Mouse (Mus musculus): ENCODE results near the gene Uck1. TPM values are rescaled to one million over a fixed set of nuclear protein-coding genes. Genes with fewer than 3 reads are reported as not detected.

Gene Uck1
- total and polyA plus RNA-seq, 2 experiments from 2014 or later: 32.1 to 55.1 TPM

- H3K9ac ChIP-seq (replicated peaks; ENCODE audit: low read depth, low read length): no peak overlapping the region
- peaks cover 98% of the 10 kb centered on the region for H3K36me3 ChIP-seq (replicated peaks; ENCODE audit: control insufficient read depth, insufficient read depth, low read length)
- DNase-seq (ENCODE audit: low spot score): no peak
- 92% methylated on average over 8 of the region's 8 CpGs for whole genome bisulfite sequencing
- ATAC-seq (ENCODE audit: insufficient read depth, low read depth): no peak
- H3K27ac ChIP-seq (ENCODE audit: low read depth): no peak overlapping the region
- no peak overlapping the region for H3K4me2 ChIP-seq (ENCODE audit: low read depth, low read length)
- TF ChIP-seq EP300 (IDR thresholded peaks at IDR 0.05; ENCODE audit: low read depth): no peak
- no peak for TF ChIP-seq CTCF (IDR thresholded peaks at IDR 0.05; ENCODE audit: low read depth)
- no peaks in the 10 kb centered on the region for H3K4me1 ChIP-seq (ENCODE audit: control insufficient read depth, insufficient read depth)
- H3K4me3 ChIP-seq (ENCODE audit: low read depth, low read length): no peak overlapping the region
- no peaks in the 10 kb centered on the region for H3K9me3 ChIP-seq (replicated peaks; ENCODE audit: control insufficient read depth, low read length)
- H3K27me3 ChIP-seq (ENCODE audit: control insufficient read depth, insufficient read depth, low read length): no peaks in the 10 kb centered on the region
Measured at GRCm38 (mm10) chr2:32211689-32212088, 48.3 kb downstream of the Uck1 start.

- no peaks in the 10 kb centered on the region for H3K9me3 ChIP-seq (replicated peaks; ENCODE audit: control insufficient read depth, low read length)
- TF ChIP-seq EP300 (IDR thresholded peaks at IDR 0.05; ENCODE audit: low read depth): no peak
- no peak for TF ChIP-seq CTCF (IDR thresholded peaks at IDR 0.05; ENCODE audit: low read depth)
- H3K4me2 ChIP-seq (ENCODE audit: low read depth, low read length): no peak overlapping the region
- H3K36me3 ChIP-seq (replicated peaks; ENCODE audit: control insufficient read depth, insufficient read depth, low read length): peaks cover 98% of the 10 kb centered on the region
- no peaks in the 10 kb centered on the region for H3K4me1 ChIP-seq (ENCODE audit: control insufficient read depth, insufficient read depth)
- H3K27me3 ChIP-seq (ENCODE audit: control insufficient read depth, insufficient read depth, low read length): no peaks in the 10 kb centered on the region
- no peak overlapping the region for H3K27ac ChIP-seq (ENCODE audit: low read depth)
- 82% methylated on average over 1 of the region's 1 CpGs for WGBS
- ATAC-seq (ENCODE audit: insufficient read depth, low read depth) (no peak), DNase-seq (ENCODE audit: low spot score) (no peak)
- no peak overlapping the region for H3K4me3 ChIP-seq (ENCODE audit: low read depth, low read length)
- H3K9ac ChIP-seq (replicated peaks; ENCODE audit: low read depth, low read length): no peak overlapping the region
Measured at GRCm38 (mm10) chr2:32207682-32208081, 52.3 kb downstream of the Uck1 start.

Other genes with a start within 250 kb of the Uck1 start
- gene Fam78a, start 175.3 kb downstream of the Uck1 start, total RNA-seq (2014; rRNA removed; ENCODE audit: low replicate concordance): 28.7 and 34.9 TPM in 2 replicates
- 14.6 and 18.0 TPM in 2 replicates for gene Fam78a, start 175.3 kb downstream of the Uck1 start, polyA plus RNA-seq (2015; fragmentation: Nextera tagmentation; extraction: Ambion mirVana)
- 30.7 and 56.3 TPM in 2 replicates for gene Plpp7, start 164.6 kb downstream of the Uck1 start, total RNA-seq (2014; rRNA removed; ENCODE audit: low replicate concordance)
- gene Plpp7, start 164.6 kb downstream of the Uck1 start, polyA plus RNA-seq (2015; fragmentation: Nextera tagmentation; extraction: Ambion mirVana): 23.4 and 24.0 TPM in 2 replicates
- gene Prrc2b, start 109.1 kb downstream of the Uck1 start, total RNA-seq (2014; rRNA removed; ENCODE audit: low replicate concordance): 66.5 and 74.1 TPM in 2 replicates
- gene Prrc2b, start 109.1 kb downstream of the Uck1 start, polyA plus RNA-seq (2015; fragmentation: Nextera tagmentation; extraction: Ambion mirVana): 16.1 and 19.5 TPM in 2 replicates
- 19.8 and 21.4 TPM in 2 replicates for gene Pomt1, start 23.6 kb downstream of the Uck1 start, total RNA-seq (2014; rRNA removed; ENCODE audit: low replicate concordance)
- 6.7 and 7.4 TPM in 2 replicates for gene Pomt1, start 23.6 kb downstream of the Uck1 start, polyA plus RNA-seq (2015; fragmentation: Nextera tagmentation; extraction: Ambion mirVana)
- gene Golga2, start 27.2 kb upstream of the Uck1 start, total RNA-seq (2014; rRNA removed; ENCODE audit: low replicate concordance): 46.7 and 56.4 TPM in 2 replicates
- 20.8 and 23.4 TPM in 2 replicates for gene Golga2, start 27.2 kb upstream of the Uck1 start, polyA plus RNA-seq (2015; fragmentation: Nextera tagmentation; extraction: Ambion mirVana)
- gene Swi5, start 27.9 kb upstream of the Uck1 start, total RNA-seq (2014; rRNA removed; ENCODE audit: low replicate concordance): 248 and 262 TPM in 2 replicates
- gene Swi5, start 27.9 kb upstream of the Uck1 start, polyA plus RNA-seq (2015; fragmentation: Nextera tagmentation; extraction: Ambion mirVana): 330 and 353 TPM in 2 replicates
- 61.9 and 79.9 TPM in 2 replicates for gene Ciz1, start 92.2 kb upstream of the Uck1 start, total RNA-seq (2014; rRNA removed; ENCODE audit: low replicate concordance)
- gene Ciz1, start 92.2 kb upstream of the Uck1 start, polyA plus RNA-seq (2015; fragmentation: Nextera tagmentation; extraction: Ambion mirVana): 17.6 and 18.5 TPM in 2 replicates
- gene Dnm1, start 93.2 kb upstream of the Uck1 start, total RNA-seq (2014; rRNA removed; ENCODE audit: low replicate concordance): 3.4 and 10.3 TPM in 2 replicates
- gene Dnm1, start 93.2 kb upstream of the Uck1 start, polyA plus RNA-seq (2015; fragmentation: Nextera tagmentation; extraction: Ambion mirVana): 1.5 and 1.6 TPM in 2 replicates
- gene 1110008P14Rik, start 121.8 kb upstream of the Uck1 start, total RNA-seq (2014; rRNA removed; ENCODE audit: low replicate concordance): 159 and 195 TPM in 2 replicates
- gene 1110008P14Rik, start 121.8 kb upstream of the Uck1 start, polyA plus RNA-seq (2015; fragmentation: Nextera tagmentation; extraction: Ambion mirVana): 77.0 and 84.9 TPM in 2 replicates
- gene Lcn2, start 128.1 kb upstream of the Uck1 start, total RNA-seq (2014; rRNA removed; ENCODE audit: low replicate concordance): 1.1 and 6.0 TPM in 2 replicates
- gene Lcn2, start 128.1 kb upstream of the Uck1 start, polyA plus RNA-seq (2015; fragmentation: Nextera tagmentation; extraction: Ambion mirVana): 1.8 and 2.0 TPM in 2 replicates
- gene Ptges2, start 135.7 kb upstream of the Uck1 start, total RNA-seq (2014; rRNA removed; ENCODE audit: low replicate concordance): 33.9 and 46.7 TPM in 2 replicates
- gene Ptges2, start 135.7 kb upstream of the Uck1 start, polyA plus RNA-seq (2015; fragmentation: Nextera tagmentation; extraction: Ambion mirVana): 62.6 and 65.4 TPM in 2 replicates
- 3.2 and 4.2 TPM in 2 replicates for gene Naif1, start 190.3 kb upstream of the Uck1 start, total RNA-seq (2014; rRNA removed; ENCODE audit: low replicate concordance)
- gene Naif1, start 190.3 kb upstream of the Uck1 start, polyA plus RNA-seq (2015; fragmentation: Nextera tagmentation; extraction: Ambion mirVana): 3.3 and 3.5 TPM in 2 replicates
- 12.5 and 16.0 TPM in 2 replicates for gene Slc25a25, start 191.3 kb upstream of the Uck1 start, total RNA-seq (2014; rRNA removed; ENCODE audit: low replicate concordance)
- 6.5 and 6.6 TPM in 2 replicates for gene Slc25a25, start 191.3 kb upstream of the Uck1 start, polyA plus RNA-seq (2015; fragmentation: Nextera tagmentation; extraction: Ambion mirVana)